Mouse (Mus musculus): Measurements from ENCODE around the gene Sae1.
A peak's percentile ranks its signal among the peaks of the same experiment; 100 is the strongest.

The Sae1 gene

GRCm38 (mm10) chr7:16364319-16364718 lies 23.3 kb downstream of the Sae1 start:
- DNase-seq (ENCODE audit: low spot score in 2 of 2): peak in 1 of 2 experiments; percentile 20

DNA sequence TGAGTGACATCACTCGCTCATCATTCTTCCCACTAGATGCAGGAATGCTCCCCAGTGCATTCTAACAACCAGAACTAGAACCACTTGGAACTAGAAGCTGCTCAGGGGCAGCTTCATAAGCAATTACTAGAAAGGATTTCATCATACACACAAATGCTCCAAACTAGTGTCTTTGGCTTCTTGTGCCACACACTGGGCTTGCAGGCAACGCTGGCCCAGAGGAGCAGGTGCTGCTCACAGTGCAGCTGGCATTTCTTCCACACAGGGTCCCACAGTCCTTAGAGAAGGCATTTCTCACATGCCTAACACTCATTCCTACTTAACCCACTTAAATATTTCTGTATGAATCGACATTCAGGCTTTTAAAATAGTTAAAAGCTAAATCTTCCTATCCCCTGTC lies 30.0 kb downstream of the Sae1 start:
- no peak for DNase-seq (ENCODE audit: low spot score in 2 of 2)

DNA sequence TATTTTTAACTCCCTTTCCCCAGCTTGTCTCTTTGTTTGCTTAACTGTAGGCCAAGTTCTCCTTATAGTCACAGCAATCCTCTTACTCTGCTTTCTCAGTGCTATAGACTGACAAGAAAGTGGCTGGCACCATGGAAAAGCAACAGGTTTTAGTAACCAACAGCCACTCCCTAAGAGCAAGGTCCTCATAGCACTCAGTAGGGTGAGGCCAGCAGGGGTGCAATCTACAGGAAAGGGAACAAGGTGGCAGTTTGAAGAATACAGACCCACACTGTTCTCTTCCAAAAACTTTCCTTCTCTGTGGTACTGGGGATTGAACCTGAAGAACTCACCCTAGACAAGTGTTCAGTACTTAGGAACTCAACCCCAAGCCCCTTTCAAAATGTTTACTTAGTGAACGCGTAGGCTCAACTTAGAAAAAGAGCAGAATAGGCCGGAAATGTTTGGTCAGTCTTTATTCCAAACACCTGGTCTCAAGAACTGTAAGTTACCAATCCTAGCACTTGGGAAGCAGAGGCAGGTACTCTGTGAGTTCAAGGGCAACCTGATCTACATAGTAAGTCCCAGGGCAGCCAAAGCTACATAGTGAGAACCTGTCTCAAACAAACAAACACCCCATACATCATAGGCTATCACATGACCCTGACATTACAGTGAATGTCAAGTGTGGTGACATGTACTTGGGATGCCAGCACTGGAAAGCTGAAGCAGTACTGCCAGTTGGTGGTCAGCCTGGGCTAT lies 31.6 kb downstream of the Sae1 start:
- DNase-seq (ENCODE audit: low spot score in 2 of 2): no peak

DNA sequence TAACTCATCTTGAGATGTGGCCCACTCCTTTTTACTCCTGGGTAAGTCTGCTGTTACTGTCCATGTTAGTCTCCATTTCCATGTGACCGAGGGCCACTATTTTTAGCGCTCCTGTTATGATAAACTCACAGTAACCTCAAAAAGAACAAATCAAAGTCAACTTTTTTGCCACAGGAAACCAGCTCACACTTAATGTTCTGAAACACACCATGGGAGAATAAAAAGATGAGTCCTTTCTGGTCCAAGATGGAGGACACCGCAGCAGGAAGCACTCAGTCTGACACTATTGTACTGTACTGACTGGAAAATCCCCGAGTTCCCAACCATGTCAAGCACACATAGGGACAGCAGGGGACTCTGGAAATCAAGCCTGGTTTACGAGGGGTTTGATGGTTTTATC lies 37.6 kb downstream of the Sae1 start:
- DNase-seq (ENCODE audit: low spot score in 2 of 2): no peak

DNA sequence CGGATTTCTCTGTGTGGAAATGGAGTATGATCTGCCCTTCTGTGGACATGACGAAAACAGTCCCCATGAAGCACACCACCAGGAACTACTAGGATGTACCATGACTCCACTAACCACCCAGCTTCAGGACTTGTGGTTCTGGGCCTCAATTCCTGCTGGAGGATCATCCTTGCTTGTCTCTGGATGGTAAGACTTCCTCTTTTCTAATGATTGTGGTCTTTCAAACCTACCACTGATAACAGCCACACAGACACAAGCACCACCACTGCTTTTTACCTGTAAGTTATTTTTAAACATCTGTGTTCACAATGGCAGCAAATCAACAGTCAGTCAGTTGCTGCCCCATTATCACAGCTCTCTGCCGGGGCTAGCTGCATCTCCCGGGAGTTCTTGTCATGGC lies 42.3 kb downstream of the Sae1 start:
- DNase-seq (ENCODE audit: low spot score in 2 of 2): no peak

- no peak for DNase-seq (ENCODE audit: low spot score in 2 of 2)
These were observed 43.0 kb downstream of the Sae1 start for GRCm38 (mm10) chr7:16344598-16344997.

GRCm38 (mm10) chr7:16337733-16338132 lies 49.9 kb downstream of the Sae1 start:
- DNase-seq (ENCODE audit: low spot score in 2 of 2): no peak

GRCm38 (mm10) chr7:16329146-16329545 lies 58.5 kb downstream of the Sae1 start:
- no peak for DNase-seq (ENCODE audit: low spot score in 2 of 2)

GRCm38 (mm10) chr7:16326607-16326971 lies 61.0 kb downstream of the Sae1 start:
- no peak for DNase-seq (ENCODE audit: low spot score in 2 of 2)

DNA sequence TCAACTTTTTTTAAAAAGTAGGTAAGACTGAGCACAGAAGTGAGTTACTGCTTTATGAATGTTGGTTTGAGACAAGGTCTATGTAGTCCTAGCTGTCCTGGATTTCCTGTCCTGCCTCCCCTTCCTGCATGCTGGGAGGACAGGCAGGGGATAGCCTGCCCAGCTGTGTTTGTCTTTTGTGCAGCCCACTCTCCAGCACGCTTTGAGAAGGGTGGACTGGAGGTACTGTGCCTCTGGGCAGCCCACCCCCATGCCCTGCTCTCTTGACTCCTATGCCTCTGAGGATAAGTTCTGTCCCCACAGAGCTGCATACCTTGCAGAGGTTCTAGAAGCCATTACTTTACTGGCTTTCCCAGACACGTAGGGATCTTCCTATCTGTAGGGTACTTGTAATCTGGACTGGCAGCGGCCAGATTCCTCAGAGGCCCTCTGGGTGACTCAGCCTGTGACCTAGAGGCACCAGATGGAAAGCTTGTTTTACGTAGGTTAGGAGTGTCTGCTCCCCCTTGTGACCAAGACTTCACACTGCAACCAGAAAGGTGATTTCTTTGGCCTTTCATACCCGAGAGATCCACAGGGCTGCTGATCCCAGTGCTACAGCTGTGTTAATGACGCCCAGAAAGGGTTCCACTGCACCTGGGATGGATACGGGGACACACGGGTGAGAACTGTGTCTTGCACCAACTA lies 61.5 kb downstream of the Sae1 start:
- DNase-seq (ENCODE audit: low spot score in 2 of 2): peak; percentile 20 to 55

DNA sequence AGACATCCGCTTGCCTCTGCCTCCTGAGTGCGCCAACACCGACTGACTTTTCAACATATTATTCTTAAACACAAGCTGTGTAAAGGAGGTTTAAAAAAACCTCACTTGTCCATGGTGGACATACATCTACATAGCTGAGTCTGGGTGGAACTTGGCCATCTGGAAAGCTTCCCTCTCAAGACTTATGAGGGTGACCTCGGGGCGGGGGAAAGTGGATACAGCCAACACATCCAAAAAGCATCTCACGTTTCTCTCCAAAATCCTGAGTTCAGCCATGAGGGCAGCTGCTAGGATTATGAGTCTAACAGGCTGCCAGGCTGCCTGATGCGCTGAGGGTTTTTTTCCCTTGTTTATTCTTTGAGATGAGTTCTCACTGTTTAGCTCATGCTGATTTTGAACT lies 62.9 kb downstream of the Sae1 start:
- no peak for DNase-seq (ENCODE audit: low spot score in 2 of 2)

DNA sequence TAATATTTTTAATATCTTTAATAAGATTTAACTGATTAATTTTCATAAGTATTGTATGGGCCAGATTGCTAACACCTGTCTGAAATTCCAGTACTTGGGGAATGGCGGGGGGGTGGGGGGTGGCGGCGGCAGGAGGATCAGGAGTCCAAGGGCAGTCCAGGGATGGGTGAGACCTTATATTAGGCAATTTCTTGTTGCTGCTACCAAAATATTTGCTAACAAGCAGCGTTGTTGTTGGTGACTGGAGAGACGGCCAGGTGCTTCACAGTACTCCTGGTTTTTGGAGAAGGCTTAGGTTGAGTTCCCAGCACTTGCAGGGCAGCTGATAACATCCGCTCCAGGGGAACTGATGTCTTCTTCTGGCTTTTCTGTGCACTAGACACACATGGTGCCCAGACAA lies 67.1 kb downstream of the Sae1 start:
- DNase-seq (ENCODE audit: low spot score in 2 of 2): no peak

- no peak for DNase-seq (ENCODE audit: low spot score in 2 of 2)
These were observed 68.4 kb downstream of the Sae1 start for GRCm38 (mm10) chr7:16319216-16319615.

DNA sequence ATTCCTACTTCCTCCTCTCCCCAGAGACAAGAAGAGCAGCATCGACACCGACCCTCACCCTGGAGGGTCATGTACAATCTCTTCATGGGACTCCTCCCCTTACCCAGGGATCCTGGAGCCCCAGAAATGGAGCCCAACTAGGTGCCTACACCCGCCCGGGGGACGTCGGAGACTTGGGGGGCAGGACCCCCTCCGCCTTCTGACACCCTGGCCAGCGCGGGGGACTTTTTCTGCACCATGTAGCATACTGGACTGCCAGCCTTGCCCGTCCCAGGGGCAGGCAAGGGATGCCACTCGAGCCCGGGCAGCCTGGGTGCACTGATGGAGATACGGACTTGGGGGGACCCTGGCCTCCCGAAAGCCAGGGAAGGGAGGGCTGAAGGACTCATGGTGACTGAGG lies 70.5 kb downstream of the Sae1 start:
- no peak for DNase-seq (ENCODE audit: low spot score in 2 of 2)

- no peak for DNase-seq (ENCODE audit: low spot score in 2 of 2)
These were observed 72.3 kb downstream of the Sae1 start for GRCm38 (mm10) chr7:16315222-16315759.

- no peak for DNase-seq (ENCODE audit: low spot score in 2 of 2)
These were observed 73.3 kb downstream of the Sae1 start for GRCm38 (mm10) chr7:16314221-16314775.

GRCm38 (mm10) chr7:16313481-16314220 lies 74.0 kb downstream of the Sae1 start:
- peak; percentile 48 to 73 for DNase-seq (ENCODE audit: low spot score in 2 of 2)

GRCm38 (mm10) chr7:16312672-16313311 lies 74.8 kb downstream of the Sae1 start:
- DNase-seq (ENCODE audit: low spot score in 2 of 2): peak; percentile 27 to 31

GRCm38 (mm10) chr7:16312011-16312671 lies 75.5 kb downstream of the Sae1 start:
- DNase-seq (ENCODE audit: low spot score in 2 of 2): no peak

- no peak for DNase-seq (ENCODE audit: low spot score in 2 of 2)
These were observed 76.1 kb downstream of the Sae1 start for GRCm38 (mm10) chr7:16311453-16312004.
